Mouse (Mus musculus) lung, postnatal 0 days (tissue): ENCODE results near the gene Gapdh.

Source experiments
- CTCF ChIP-seq: IDR thresholded peaks from 2 replicates; pipeline ENCODE4 v1.5.1; 2016; ENCODE audit warnings: antibody characterized with exemption, mild to moderate bottlenecking
- EP300 ChIP-seq: IDR thresholded peaks from 2 replicates; pipeline ENCODE4 v1.6.1; 2016; ENCODE audit warnings: antibody characterized with exemption, mild to moderate bottlenecking, control low read depth

GRCm38 (mm10) chr6:125145001-125145400 lies 21.3 kb downstream of the Gapdh start, which contains the start of gene Iffo1:
- TF ChIP-seq CTCF = peak; percentile 72
- no peak for TF ChIP-seq EP300
